Comparison of ENCODE assay signal across 20 mouse cellular contexts in the genomic region with DNA sequence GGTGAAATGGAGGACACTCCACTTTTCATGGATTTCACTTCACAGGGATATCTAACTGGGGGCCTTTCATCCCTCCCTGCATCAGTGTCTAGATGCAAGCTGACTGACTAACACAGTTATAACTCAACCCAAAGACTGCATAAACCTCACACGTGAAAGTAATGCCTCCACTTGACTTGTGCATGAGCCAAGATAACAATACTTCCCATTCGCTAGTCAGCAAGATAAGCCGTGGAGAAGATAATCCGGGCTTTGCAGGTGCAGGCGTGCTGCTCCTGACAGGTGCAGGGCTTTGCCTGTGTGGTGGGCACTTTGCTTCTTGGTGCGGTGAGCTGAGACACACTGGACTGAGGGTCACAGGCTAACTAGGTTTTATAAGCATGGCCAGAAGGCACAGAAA. TPM values are rescaled to one million over a fixed set of nuclear protein-coding genes. Genes with fewer than 3 reads are reported as not detected.
"Had no signal": no experiment of that assay in that cellular context is flagged by ENCODE, and none has a peak within 500 bp of the region (broad histone marks: within the 10 kb centered on the region; RNA-seq: fewer than 3 reads in every experiment).

No protein-coding gene starts in this region.

- H3K9me3 ChIP-seq: intestine, embryonic 15.5 days; stomach, embryonic 15.5 days had no signal

- ATAC-seq: intestine, embryonic 15.5 days; lung, postnatal 0 days; midbrain, embryonic 16.5 days had no signal

- H3K27me3 ChIP-seq: intestine, embryonic 15.5 days; limb, embryonic 12.5 days; midbrain, embryonic 12.5 days; neural tube, embryonic 13.5 days; stomach, embryonic 15.5 days had no signal

- DNase-seq: kidney, adult 8-10 months; kidney, postnatal 25 days; layer of hippocampus, adult 9-11 months; lung, adult 2 months; lung, postnatal 4 days; retina, postnatal 1 day; right cerebral cortex, postnatal 4 days; thymus, postnatal 36 days had no signal

- H3K4me2 ChIP-seq: intestine, embryonic 15.5 days; limb, embryonic 12.5 days; midbrain, embryonic 12.5 days; neural tube, embryonic 13.5 days; stomach, embryonic 15.5 days had no signal

- H3K27ac ChIP-seq: intestine, embryonic 15.5 days; limb, embryonic 12.5 days; midbrain, embryonic 12.5 days; neural tube, embryonic 13.5 days; stomach, embryonic 15.5 days had no signal

- H3K9ac ChIP-seq: intestine, embryonic 15.5 days; limb, embryonic 12.5 days; midbrain, embryonic 12.5 days; neural tube, embryonic 13.5 days; stomach, embryonic 15.5 days had no signal

- H3K4me3 ChIP-seq: intestine, embryonic 15.5 days; limb, embryonic 12.5 days; megakaryocyte, embryonic 14.5 days; midbrain, embryonic 12.5 days; neural tube, embryonic 13.5 days; stomach, embryonic 15.5 days had no signal

- H3K4me1 ChIP-seq: stomach, embryonic 15.5 days had no signal

- H3K36me3 ChIP-seq: intestine, embryonic 15.5 days; limb, embryonic 12.5 days; neural tube, embryonic 13.5 days; stomach, embryonic 15.5 days had no signal

RNA-seq across cellular contexts. Expression of a gene that starts 58.4 kb away (rescaled TPM):
- total RNA-seq: left cerebral cortex, postnatal 36 days; liver, adult 2 months had no signal
- polyA plus RNA-seq: liver, adult 2 months; lung, adult 2 months; spleen, adult 2 months; thymus, postnatal 0 days had no signal
